Mouse (Mus musculus) testis, postnatal 10 days (tissue): Measurements from ENCODE around the gene Olfr1414.
A peak's percentile ranks its signal among the peaks of the same experiment; 100 is the strongest.
"Not testable (repeated sequence)": the region's sequence is repeated elsewhere in the genome, so short reads cannot be mapped to it uniquely, and the experiment has no call there.

Experiments used
- DNase-seq: peaks from one replicate; pipeline ENCODE4 v3.0.0; 2021; ENCODE audit warnings: low spot score

The Olfr1414 gene

DNA sequence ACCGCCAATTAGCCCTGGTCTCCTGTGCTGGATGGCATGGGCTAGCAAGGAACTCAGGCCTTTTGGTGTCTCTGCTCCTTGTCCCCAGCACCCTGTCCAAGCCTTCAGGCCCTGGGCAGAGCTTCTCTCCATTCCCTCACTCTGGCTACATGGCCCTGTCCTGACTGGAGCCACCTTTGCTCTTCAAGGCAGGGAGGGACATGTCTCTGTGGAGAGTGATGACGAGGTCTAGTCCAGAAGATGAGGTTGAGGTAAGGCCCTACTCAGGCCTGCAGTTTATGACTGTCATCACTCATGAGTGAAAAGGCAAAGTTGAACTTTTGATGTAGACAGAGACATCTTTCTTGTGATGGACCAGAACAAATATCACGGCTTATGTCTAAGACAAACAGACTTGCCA lies at the start of gene Olfr1414:
Gene Olfr1414 (minus strand): TSS at position 101 of the 400 bp plus-strand sequence.
- DNase-seq = no peak

DNA sequence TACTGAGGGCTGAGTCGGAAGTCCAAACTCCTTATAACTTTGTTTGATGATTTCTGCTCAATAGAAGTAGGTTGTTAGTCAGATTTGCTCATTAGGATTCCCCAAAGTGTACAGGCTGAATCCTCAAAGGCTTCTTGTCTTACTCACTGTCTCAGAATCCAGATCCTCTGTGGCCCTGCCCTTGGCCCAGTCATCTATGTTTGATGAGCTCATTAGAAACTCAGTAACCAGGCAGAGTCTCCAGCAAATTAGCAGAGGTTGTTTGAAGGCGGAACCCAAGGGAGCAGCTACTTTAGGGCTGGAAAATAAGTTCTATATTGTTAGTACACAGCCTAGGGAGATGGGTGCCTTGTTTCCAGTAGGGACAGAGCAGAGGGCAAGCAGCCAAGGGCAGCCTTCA lies 27.5 kb upstream of the Olfr1414 start:
- DNase-seq = no peak

DNA sequence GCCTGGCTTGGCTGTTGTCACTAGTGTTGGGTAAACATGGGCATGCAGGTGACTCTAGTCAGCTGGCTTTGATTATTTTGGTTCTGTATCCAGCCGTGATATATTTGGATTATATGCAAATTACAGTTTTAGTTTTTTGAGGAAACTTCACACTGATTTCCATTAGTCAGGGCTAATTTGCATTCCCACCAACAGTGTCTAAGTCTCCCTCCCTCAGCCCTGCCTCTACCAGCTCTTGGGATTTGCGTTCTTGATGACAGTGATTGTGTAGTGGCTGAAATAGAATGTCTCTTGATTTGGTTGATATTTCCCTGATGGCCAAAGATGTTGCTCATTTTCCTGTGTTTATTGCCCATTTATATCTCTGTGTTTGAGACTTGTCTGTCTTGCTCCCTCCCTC lies 20.6 kb upstream of the Olfr1414 start:
- no peak for DNase-seq

DNA sequence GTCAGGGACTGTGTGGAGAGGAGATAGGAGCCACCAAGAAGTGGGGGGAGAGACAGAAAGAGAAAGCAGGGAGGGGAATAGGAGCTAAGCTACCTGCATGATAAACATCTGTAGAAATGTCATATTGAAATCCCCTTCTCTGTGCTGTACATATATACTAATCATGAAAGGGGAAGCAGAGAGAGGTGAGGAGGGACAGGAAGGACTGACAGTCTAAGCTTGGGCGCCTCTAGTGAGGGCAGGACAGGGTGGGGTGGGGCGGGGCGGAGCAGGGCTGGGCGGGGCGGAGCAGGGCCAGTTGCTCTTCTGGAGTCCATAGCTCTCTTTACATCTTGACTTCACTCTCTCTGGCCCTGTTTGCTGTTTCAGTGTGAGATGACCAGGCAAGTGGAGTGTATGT lies 18.5 kb upstream of the Olfr1414 start:
- no peak for DNase-seq

DNA sequence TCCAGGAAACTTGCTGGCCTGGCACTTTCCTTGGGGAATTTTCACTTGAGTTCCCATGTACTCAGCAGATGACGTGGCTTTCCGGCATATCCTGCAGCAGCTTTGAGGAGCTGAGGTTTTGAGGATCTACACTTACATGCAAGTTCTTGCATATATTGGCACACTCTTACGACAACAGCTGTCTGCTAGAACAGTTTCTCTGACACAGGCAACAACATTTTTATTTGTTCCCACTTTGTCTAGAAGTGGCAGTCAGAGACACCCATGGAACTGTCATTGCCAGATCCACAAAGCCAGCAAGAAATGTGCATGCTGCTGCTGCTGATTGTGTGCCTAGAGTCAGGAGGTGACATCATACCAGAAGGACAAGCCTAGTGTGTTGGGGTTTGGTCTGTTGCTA lies 5.3 kb upstream of the Olfr1414 start:
- no peak for DNase-seq

DNA sequence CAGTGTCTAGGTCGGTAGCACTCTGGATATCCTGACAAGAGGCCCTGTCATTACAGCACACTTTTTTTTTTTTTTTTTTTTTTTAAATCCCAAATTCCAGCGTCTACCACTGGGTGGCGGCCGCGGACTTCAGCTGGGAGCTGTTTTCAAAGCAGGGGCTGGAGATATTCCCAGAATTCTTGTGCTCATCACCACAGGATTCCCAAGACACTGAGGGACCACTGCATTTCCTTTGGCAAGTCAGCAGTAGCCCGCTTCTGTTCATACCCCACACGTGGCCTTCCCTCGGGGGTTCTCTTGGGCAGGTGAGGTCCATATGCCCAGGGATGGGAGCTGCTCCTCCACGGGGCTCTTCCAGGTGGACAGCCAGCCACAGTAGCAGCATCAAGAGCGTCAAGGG lies 2.9 kb upstream of the Olfr1414 start:
- peak; percentile 73 for DNase-seq

DNA sequence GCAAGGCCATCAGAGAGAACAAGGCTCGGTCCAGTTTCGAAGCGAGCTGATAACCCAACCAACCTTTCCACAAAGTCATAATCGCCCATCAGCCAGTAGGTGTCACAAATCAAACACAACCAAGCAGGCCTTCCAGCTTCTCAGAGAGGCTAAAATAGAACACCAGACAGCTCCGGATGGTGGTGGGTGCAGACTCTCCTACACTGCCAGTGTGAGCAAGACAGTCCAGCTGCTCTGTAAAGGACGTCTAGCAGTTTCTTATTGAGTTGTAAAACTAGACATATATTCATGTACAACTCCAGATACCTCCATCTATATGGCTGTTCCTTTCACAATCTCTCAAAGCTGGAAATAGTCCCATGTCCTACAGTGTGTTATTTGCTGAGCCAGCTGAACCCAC lies 585 bp upstream of the Olfr1414 start:
- DNase-seq = no peak

DNA sequence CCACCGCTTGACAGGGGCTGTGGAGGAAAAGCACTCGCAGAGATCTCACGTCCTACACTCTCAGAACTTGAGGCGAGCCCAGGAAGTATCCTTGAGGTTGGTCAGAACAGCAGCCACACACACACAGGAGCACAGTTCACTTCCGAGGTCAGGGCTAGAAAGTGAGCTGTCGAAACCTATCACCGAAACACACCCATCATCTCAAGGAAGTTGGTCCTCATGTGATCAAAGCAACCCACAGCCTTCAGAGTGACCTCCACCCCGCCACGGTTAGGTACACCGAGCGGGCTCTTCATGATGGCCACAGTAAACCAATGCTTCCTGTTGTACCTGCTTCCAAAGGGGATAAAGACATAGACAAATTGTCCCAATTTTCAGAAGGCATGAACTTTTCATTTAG lies 3.1 kb downstream of the Olfr1414 start:
- no peak for DNase-seq

DNA sequence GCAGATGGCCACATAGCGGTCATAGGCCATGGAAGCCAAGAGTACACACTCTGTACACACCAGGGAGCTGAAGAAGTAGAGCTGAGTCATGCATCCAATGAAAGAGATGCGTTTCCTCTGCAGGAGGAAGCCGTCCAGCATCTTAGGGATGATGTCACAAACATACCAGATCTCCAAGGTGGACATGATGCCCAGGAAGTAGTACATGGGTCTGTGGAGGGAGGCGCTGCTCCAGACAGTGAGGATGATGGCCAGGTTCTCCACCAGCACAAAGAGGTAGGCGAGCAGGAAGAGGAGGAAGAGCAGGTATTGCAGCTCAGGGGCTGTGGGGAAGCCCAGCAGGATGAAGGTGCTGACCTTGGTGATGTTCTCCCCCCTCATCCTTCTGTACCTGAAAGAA lies 6.8 kb downstream of the Olfr1414 start:
- DNase-seq = not testable (repeated sequence)

DNA sequence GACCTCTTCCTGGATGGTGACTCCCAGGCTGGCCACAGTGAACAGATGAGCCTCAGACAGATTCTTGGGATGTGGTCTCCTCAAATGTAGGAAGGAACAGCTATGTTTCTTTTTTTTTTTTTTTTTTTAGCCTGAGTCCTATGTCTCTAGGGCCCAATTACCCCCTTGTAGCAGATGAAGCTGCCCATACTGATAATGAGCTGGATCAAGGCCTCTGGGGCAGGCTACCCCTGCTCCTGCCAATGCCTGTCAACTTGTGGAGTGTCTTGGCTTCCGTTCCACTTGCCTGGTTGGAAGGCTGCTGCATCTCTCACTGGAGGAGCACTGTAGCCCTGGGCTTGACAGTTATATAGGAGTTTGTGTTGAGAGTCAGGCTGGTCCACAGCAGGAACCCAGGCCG lies 22.5 kb downstream of the Olfr1414 start, which contains the start of gene Olfr1415:
Gene Olfr1415 (minus strand): TSS at position 101 of the 400 bp plus-strand sequence.
- DNase-seq = no peak

DNA sequence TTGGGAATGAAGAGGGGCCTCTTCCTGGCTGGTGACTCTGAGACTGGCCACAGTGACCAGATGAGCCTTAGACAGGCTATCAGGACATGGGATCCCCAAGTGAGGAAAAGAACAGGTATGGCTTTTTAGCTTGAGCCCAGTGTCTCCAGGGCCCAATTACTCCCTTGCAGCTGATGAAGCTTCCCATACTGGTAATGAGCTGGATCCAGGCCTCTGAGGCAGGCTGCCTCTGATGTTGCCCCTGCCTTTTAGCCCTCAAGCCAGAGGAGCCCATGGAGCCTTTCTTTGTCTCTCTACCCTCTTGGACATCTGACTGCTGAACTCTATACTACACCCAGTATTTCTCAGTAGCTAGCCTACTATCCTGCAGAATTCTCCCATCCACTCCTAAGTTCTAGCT lies 33.4 kb downstream of the Olfr1414 start, which contains the start of gene Olfr1416:
Gene Olfr1416 (minus strand): TSS at position 101 of the 400 bp plus-strand sequence.
- DNase-seq = no peak

DNA sequence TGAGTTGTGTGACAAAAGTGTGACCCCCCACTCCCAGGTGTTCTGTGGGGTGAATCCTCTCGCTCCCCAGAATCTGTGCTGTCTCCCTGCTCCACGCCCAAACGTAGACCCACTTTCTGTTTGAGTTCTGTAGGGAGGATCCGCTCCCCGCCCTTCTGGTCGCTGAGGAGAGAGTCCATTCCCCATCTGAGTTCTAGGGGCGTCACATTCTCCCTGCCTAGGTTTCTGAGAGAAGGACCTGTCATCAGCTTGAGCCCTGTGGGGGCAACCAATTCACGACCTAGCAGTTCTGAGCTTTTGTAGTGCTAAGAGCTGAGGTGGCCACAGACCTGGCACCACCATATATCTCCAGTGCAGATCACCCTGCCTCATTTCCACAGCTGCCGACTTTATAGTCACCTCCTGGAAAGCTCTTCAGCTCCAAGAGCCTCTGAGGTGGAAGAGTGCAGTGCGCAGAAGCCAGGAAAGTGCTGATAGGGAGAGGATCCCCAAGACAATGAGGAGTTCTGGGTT lies 44.3 kb downstream of the Olfr1414 start:
- no peak for DNase-seq

DNA sequence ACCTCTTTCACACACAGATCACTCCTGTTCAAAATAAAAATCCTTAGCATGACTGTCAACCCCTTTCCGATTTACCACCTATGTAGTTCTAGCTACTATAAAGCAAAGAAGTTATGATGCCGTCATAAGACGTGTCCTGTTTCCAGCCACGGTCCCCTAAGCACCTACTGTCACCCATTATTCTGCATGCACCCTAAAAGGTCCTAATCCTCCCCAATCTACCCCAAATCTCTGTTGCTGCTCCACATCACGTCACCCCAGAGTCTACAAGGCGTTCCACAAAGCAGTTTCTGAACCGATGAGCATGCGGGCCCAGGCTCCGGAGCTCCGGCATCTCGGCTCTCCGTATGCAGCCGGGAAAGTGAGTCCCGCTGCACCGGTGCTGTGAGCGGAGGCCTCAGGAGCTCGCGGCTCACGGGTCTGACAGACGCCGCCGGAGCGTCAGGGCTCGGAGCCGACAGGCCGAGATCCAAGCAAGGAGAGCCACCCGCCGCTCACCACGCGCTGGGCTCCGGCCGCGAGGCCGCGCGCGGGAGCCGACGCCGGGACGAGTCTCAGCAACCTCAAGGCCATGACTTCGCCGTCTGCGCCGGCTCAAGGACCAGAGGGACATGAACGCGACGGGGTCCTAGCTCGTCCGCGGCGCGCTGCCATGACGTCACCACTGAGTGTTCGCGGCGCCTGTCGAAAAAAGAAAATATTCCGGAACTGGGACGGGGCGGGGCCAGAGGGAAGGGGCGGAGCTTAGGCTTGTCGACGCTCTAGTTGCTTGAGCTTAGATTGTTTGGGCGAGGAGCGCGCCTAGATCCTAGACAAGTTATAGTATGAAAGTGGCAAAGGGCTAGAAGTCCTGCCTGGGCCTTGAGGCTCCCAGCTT lies 45.1 kb downstream of the Olfr1414 start, which contains the start of gene Ndufa10:
Gene Ndufa10 (minus strand): TSS at position 696 of the 877 bp plus-strand sequence.
- DNase-seq = peak; percentile 99

DNA sequence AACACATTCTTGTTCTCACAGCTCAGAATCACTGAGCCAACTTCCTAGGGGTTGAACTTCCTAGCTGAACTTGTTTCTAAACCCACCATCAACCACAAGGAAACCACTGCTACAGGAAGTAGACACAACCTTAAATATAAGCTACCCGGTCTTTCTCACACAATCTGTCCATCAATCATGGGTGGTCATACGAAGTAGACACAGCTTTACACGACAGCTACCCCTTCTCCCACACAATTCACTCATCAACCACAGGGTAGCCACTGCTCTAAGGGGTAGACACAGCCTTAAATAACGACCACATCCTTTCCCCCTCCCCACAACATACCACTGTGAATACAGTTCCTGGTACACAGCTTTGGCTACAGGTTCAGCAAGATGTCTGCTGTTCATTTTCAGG lies 49.6 kb downstream of the Olfr1414 start:
- DNase-seq = no peak

DNA sequence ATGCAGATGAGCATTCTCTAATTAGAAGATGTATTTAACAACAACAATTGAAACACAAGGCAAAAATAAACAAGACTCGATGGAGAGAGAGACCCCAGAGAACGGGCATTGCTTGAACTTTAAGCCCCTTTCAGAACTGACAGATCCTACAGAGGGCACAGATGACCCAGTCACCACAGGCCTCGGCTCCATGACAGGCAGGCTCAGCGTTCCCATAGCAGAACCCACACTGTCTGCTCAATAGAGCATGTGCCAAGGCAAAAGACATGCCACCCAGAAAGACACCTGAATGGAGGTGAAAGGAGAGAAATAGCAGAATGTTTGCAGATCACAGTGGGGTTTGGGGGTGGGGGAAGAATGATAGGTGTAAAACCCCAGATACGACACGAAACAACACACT lies 60.0 kb downstream of the Olfr1414 start:
- DNase-seq = no peak

DNA sequence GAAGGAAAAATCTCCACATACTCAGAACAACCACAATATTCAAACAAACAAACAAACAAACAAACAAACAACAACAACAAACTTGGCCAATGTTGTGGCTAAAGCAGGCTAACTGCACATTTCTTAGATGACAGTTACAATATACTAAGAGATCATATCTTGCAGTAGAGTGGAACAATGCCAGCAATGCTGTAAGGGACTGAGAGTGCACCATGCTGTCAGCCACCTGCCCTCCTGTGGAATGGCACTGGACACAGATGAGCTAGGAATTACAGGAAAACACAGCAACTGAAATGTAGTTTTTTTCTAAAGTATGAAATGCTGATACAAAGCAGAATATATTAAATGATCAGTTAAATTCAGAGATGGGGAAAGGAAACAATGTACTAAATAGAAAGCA lies 60.7 kb downstream of the Olfr1414 start:
- no peak for DNase-seq
